Mouse (Mus musculus): Measurements from ENCODE around the gene Cnih2.

Gene Cnih2

DNA sequence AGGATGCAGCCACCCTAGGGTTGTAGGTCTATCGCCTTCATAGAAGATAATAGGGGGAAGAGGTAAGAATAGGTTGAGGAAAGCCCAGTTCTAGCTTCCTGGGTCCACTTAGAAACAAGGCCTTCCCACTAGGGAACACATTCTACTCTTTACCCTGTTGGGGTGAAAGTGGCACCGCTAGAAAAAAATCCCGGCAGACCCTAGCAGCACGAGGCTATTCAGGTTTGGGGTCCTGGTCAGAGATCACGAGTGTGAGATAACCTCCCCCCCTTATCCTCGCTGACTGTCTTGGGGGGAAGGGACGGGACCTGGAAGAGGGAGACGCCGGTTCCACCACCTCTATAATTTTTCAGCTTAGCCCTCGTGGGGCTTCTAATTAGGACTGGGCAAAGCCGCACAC, 27.2 kb downstream of the Cnih2 start:
- in situ Hi-C loops (cut with MboI; ENCODE audit: unreplicated experiment in 2 of 2) = loop anchor here in 1 of 2 experiments (10.0 kb wide), 1 partner anchor 56 kb away; no protein-coding TSS in a partner anchor

DNA sequence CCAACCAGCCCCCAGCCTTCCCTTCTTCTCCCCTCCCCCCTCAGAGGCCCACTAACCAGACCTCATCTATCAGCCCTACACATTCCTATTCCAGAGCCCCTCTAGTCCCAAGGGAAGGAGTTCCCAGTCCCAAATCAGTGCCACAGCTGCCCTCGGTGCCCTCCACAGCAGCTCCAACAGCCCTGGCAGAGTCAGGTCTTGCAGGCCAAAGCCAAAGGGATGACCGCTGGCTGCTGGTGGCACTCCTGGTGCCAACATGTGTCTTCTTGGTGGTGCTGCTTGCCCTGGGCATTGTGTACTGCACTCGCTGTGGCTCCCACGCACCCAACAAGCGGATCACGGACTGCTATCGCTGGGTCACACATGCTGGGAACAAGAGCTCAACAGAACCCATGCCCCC, 28.3 kb downstream of the Cnih2 start:
- in situ Hi-C loops (cut with MboI; ENCODE audit: unreplicated experiment in 2 of 2) = loop anchor here in 1 of 2 experiments (10.0 kb wide), 1 partner anchor 55 kb away; no protein-coding TSS in a partner anchor

DNA sequence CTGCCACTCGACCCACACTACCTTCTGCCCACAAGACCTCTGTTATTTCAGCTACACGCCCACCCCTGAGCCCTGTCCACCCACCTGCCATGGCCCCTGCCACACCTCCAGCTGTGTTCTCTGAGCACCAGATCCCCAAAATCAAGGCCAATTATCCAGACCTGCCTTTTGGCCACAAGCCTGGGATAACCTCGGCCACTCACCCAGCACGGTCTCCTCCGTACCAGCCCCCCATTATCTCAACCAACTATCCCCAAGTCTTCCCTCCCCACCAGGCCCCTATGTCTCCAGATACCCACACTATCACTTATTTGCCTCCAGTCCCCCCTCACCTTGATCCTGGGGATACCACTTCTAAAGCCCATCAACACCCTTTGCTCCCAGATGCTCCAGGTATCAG, 28.8 kb downstream of the Cnih2 start:
- in situ Hi-C loops (cut with MboI; ENCODE audit: unreplicated experiment in 2 of 2) = no loop called here

DNA sequence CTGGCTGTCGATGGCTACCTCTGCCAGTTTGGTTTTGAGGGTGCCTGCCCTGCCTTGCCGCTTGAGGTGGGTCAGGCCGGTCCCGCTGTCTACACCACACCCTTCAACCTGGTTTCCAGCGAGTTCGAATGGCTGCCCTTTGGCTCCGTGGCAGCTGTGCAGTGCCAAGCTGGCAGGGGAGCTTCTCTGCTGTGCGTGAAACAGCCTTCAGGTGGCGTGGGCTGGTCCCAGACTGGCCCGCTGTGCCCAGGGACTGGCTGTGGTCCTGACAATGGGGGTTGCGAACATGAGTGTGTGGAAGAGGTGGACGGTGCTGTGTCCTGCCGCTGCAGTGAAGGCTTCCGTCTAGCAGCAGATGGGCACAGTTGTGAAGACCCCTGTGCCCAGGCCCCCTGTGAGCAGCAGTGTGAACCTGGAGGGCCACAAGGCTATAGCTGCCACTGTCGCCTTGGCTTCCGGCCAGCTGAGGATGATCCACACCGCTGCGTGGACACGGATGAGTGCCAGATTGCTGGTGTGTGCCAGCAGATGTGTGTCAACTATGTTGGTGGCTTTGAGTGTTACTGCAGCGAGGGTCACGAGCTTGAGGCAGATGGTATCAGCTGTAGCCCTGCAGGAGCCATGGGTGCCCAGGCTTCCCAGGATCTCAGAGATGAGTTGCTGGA, 29.6 kb downstream of the Cnih2 start:
- in situ Hi-C loops (cut with MboI; ENCODE audit: unreplicated experiment in 2 of 2) = no loop called here

DNA sequence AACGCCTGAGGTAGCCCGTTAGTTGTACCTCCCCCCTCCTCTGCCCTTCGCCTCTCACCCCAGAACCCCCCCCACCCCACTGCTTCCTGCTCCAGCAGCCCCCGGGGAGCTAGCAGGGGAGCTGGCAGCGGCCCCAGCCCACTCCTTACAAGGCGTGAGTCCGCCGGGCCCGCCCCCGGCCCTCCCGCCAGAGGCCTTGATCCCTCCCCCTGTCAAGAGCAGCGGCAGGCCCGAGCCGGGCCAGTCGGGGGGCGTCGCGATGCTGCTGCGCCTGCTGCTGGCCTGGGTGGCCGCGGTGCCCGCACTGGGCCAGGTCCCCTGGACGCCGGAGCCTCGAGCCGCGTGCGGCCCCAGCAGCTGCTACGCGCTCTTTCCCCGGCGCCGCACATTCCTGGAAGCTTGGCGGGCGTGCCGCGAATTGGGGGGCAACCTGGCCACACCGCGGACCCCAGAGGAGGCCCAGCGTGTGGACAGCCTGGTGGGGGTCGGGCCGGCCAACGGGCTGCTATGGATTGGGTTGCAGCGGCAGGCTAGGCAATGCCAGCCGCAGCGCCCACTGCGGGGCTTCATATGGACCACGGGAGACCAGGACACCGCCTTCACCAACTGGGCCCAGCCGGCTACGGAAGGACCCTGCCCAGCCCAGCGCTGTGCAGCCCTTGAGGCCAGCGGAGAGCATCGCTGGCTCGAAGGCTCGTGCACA, 30.3 kb downstream of the Cnih2 start, which contains the start of gene Cd248:
TSS of gene Cd248 (plus strand) at position 212 of the 703 bp plus-strand sequence.
- in situ Hi-C loops (cut with MboI; ENCODE audit: unreplicated experiment in 2 of 2) = no loop called here

DNA sequence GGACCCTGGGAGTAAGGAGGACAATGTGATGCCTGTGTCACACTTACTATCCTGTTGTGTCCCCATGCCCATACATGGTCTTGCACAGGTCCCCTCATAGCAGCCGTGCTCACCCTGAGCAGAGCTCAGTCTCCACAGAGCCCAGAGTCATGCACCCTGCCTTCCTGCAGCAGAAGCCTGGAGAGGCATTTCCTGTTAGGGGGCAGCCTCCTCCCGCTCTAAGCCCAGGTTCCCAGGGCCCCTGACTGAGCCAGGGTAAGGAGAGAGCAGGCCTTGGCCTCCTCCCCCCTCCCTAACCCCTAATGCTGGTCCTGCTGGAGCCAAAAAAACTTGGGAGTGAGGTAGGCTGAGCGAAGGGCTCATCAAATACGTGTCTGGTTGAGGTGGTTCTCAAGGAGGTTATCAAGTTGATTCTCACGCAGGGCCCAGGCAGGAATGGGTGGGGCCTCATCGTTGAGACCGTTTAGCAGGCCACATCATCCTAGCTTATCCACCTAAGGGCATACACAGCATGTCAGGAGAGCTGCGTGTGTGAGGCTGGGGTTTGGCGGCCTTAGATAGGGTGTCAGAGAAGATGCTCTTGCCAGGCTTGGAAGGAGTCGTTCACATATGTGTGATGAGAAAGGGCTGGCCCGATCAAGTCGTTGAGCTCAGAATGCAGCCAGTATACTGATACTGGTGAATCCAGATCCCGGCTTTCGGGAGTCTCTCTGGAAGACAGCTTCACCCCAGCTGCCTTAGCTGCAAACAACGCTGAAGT, 31.1 kb downstream of the Cnih2 start:
- in situ Hi-C loops (cut with MboI; ENCODE audit: unreplicated experiment in 2 of 2) = no loop called here

DNA sequence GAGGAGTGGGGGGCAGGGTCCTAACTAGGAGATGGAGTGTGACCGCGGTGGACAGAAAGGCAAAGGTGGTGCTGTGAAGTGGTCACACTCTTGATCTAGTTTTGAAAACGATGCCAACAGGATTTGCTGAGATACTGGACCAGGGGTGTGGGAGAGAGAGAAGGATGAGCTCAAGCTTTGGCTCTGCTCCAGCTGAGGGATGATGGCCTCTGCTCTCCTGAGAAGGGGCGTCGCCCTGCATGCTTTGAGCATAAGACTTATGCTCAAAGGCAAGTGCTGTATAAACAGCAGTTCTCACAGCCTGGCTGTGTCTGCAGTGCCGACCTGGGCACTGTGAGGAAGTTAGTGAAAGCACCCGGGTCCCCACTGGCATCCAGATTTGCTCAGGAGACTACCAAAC, 33.2 kb downstream of the Cnih2 start:
- in situ Hi-C loops (cut with MboI; ENCODE audit: unreplicated experiment in 2 of 2) = no loop called here

DNA sequence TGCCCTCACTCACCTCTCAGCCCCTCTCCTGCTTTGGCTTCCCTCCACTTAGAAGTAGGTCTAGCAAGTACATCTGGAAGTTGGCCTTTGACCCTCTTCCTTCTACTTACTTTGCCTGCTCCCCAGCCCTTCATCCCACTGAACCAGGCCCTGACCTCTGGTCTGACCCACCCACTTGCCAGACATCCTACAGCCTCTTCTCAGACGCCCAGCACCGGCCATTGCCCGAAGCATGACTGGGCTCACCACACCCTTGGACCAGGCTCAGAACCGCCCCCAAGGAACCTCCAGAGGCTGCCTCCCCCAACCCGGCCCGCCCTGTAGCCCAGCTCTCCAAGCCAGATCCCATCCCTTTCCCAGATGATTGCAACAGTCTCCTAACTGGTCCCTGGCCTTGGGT, 35.9 kb downstream of the Cnih2 start:
- in situ Hi-C loops (cut with MboI; ENCODE audit: unreplicated experiment in 2 of 2) = no loop called here

DNA sequence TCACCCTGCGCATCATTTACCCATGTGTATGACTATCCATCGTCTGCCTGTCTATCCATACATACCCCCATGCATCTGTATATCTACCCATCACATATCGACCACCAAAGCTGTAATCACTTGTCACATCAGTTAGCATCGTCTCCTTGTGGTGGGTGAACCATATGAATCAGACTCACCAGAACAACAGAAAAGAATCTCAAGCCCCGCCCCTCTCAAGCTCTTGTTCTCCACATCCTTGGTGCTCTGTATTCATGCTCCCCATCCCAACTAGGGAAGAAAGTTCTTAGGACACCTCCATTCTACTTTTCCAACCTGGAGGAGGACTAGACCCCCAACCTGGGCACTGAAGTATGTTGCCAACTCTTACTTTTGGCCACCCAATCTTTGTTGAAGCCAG, 36.3 kb downstream of the Cnih2 start:
- in situ Hi-C loops (cut with MboI; ENCODE audit: unreplicated experiment in 2 of 2) = no loop called here

DNA sequence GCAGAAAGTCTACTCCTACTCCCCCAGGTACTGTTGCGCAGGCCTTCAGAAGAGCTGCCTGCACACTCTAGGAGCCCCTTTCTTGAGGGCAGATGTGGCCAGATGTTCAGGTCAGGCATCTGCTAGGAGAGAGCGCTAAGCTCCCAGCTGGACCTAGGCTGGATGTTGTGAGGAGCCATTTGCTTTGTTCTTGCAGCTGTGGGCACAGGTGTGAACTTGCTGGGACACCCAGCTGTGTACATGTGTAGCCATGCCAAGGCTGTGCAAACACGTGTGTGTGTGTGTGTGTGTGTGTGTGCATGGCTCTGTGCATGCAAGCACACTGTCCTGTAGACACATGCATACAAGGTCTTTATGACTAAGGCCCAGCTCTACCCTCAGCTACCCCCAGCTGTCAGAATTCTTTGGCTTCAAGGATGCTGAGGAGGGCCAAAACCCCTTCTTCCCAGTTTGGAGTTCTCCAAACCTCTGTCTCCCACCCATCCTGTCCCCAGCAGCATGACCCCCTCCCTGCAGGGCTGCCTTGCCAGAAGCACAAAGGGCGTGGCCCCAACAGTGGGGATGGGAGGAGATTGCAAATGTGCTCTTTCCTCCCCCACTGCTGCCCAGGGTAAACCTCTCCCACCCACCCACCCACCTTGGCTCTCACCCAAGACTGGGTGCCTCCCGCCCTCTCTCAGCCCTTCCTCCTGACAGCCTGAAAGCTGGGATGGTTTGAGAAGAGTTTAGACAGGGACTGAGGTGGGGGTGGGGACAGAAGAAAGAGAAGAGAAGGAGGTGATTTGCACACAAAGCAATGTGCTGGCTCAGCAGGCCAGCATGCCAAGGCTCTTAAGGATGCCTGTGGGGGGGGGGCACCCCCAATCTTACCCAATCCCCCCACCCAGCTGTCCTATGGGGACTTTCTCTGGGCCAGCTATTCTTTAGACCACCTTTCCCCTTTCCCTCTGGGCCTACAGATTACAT, 37.7 kb downstream of the Cnih2 start:
- in situ Hi-C loops (cut with MboI; ENCODE audit: unreplicated experiment in 2 of 2) = no loop called here

DNA sequence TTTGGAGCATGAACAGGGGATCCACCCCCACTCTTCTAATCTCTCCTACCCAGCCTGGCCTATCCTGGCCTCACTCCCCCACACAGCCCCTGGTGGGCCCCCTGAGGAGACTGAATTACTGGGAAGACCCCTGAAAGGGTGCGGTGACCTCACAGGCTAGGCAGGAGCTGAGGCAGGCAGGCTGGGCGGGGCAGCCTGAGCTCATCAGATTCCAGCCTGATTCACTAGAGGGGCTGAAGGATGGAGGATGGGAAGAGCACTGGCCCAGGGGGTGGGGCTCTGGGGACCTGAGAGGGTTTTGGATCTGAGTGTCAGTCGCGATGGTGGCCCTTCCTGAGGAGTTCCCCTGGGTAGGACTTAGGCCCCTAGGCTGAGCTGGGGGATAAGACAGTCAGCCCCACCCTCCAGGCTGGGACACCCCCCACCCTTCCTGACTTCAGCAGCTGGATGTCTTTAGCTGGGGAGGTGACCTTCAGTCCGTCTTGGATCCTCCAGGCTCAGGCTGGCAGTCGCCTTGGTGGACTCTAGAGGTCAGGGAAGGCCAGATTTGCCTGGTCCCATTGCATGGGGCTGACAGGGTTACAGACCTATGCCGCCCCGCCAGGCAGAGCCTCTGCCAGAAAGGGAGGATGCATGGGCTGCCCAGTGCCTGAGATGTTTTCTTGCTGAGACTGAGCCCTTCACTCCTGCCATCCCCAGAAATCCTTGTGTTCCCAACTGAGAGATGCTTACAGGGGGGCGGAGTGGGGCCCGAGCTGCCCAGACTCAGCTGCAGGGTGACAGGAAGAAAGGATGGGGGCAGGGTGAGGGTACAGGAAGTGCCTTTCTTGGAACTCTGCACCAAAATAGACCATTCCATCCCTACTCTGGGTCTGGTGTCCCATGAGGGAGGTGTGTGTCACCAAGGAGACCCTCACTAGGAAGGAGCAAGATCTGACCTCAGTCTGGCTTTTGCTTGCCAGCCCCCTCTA, 39.2 kb downstream of the Cnih2 start:
- in situ Hi-C loops (cut with MboI; ENCODE audit: unreplicated experiment in 2 of 2) = no loop called here

DNA sequence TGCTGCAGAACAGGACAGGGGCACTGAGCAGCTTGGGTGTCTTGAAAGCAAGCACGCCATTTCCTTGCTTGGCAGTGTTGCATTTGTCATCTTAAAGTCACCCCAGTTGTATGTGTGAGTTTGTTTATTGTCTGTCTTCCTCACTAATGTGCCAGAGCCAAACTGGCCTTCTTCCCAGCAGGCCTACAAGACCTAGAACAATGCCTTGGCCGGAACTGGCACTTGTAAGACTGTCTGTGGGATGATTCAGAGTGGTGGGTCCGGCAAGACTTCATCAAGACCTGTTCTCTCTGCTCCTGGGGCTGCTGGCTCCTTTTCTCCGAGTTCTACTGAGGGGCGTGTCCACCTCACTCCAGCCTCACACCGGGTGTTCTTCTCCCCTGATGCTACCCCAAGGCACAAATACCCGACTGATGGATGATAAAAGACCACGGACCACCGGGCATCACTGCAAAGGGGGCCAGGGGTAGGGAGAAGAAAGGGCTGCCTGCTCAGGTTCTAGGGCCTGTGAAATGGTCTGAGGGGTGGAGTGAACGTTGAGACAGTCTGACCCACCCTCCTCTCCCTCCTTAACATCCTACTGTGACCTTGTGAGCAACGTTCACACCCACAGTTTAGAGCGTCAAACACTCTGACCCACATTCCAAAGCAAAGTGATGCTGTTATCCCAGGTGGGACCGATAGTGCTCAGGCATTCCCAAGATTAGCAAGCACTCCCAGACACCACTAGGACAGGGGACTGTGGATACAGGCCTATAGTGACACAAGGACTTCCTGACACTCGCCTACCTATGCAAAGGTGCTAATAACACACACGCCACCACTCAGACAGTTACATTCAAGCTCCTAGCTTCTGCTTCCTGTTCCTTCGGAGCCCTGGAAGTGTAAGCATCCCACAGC, 40.2 kb downstream of the Cnih2 start:
- in situ Hi-C loops (cut with MboI; ENCODE audit: unreplicated experiment in 2 of 2) = no loop called here

DNA sequence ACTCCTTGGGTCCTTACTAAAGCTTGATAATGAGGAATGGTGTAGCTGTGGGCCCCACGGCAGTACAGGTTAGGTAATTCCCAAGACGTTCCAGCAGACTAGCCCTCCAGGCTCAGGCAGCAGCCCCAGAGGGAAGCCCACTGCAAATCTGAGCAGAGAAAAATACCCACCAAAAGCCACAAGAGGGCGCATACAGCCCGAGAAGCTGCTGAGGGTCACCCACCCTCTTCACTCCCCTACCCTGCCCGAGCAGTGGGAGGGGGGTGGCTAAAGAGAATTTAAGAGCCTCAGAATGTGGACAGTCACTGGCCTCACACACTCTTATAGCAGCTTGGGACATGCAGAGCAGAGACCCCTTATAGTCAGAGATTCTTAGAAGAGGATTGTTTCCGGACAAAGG, 42.1 kb downstream of the Cnih2 start:
- in situ Hi-C loops (cut with MboI; ENCODE audit: unreplicated experiment in 2 of 2) = no loop called here

DNA sequence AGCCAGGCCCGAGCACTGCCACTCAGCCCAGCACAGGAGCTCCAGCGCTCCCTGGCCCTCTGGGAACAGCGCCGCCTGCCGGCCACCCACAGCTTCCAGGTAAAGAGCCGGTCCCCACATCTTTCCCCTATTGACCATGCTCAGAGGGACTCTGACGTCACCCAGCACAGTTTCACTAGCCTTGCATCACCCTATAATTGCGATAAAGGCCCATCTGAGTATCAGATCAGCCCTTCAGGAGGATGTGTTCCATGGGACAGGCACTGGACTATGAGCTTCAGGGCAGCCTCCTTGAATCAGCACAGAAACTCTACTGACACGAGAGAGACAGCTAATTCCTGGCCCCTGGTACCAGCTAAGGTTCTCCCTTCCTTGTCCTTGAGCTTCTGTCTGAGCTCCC, 44.4 kb downstream of the Cnih2 start:
- in situ Hi-C loops (cut with MboI; ENCODE audit: unreplicated experiment in 2 of 2) = no loop called here

DNA sequence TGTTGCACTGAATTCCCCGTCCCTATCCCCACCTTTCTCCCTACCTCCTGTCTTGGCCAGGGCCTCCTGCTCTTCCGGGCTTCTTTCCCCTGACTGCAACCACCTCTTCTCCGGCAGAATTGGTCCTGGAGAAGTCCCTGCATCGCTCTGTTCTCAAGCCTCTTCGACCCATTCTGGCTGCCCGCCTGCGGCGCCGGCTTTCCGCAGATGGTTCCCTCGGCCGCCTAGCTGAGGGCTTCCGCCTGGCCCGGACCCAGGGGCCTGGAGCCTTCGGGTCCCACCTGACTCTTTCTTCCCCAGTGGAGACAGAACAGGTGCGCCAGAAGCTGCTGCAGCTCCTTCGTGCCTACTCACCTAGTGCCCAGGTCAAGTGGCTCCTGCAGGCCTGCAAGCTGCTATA, 45.5 kb downstream of the Cnih2 start:
- in situ Hi-C loops (cut with MboI; ENCODE audit: unreplicated experiment in 2 of 2) = no loop called here

DNA sequence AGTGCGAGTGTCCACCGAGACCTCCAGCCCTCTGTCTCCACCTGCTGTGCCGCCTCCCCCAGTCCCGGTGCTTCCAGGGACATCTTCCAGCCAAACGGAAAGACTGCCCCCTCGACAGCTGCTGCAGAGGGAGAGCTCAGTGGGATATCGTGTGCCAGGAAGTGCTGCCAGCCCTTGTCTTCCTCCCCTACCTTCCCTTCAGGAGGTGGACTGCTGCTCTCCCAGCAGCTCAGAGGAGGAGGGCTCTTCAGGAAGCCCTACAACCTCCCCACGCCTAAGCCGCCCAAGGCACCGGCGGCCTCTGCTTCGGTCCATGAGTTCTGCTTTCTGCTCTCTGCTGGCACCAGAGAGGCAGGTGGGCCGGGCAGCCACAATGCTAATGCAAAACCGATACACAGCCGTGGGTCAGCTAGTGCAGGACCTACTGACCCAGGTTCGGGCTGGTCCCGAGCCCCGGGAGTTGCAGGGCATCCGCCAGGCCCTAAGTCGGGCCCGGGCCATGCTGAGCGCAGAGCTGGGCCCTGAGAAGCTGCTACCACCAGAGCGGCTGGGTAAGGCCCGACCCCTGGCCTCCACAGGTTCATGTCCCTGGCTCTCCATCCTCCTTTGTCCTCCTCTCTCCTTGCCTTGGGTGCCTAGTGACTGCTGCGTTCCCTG, 46.0 kb downstream of the Cnih2 start:
- in situ Hi-C loops (cut with MboI; ENCODE audit: unreplicated experiment in 2 of 2) = no loop called here

DNA sequence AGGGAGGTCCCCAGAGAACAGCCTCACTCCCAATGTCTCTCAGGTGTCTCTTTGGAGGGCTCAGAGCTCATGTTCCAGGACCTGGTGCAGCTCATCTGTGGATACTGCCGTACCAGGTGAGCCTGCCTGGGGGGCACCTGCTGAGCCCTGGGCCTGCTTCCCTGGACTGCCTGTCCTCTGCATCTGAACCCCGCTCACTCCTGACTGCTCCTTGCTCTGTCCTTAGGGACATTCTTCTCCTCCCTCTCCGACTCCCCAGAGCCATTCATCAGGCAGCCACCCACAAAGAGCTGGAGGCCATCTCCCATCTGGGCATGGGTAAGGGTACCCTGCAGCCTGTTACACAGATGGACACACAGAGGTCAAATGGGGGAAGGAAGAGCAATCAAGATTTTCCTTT, 46.8 kb downstream of the Cnih2 start:
- in situ Hi-C loops (cut with MboI; ENCODE audit: unreplicated experiment in 2 of 2) = no loop called here

DNA sequence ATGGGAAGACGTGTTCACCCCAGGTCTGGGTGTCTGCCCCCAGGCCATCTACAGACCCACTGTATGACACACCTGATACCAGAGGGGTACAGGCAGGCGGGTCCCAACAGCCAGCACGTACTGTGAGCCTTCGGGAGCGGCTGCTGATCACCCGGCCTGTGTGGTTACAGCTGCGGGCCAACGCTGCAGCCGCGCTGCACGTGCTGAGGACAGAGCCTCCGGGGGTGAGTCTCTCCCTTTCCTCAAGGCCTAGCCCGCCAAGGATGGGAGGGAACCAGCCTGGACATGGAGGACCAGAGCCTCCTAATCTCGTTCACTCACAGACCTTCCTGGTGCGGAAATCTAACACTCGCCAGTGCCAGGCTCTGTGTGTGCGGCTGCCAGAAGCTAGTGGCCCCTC, 47.3 kb downstream of the Cnih2 start:
- in situ Hi-C loops (cut with MboI; ENCODE audit: unreplicated experiment in 2 of 2) = no loop called here
